Mouse (Mus musculus) right cerebral cortex, postnatal 14 days (tissue): ENCODE measurements around the gene Ap3b1.

Experiments
- DNase-seq: peaks from one replicate; pipeline ENCODE4 v3.0.0; 2022

Gene Ap3b1

DNA sequence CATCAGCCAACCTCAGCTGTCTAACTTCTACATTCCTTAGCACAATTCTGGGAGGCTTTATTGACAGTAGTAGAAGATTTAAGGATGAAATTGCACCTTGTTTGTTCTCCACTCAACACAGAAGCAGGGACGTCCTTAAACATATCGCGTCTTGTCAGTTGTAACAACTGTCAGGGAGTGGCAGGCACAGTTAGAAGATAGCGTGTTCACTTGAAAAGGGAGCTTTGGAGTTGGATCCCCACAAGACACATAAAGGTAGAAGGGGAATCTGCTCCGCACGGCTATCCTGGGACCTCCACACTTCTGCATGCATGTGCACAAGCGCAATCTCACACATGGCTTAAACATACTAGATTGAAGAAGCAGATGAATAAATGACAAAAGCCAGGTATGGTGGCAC lies 183.3 kb downstream of the Ap3b1 start:
- DNase-seq = no peak

DNA sequence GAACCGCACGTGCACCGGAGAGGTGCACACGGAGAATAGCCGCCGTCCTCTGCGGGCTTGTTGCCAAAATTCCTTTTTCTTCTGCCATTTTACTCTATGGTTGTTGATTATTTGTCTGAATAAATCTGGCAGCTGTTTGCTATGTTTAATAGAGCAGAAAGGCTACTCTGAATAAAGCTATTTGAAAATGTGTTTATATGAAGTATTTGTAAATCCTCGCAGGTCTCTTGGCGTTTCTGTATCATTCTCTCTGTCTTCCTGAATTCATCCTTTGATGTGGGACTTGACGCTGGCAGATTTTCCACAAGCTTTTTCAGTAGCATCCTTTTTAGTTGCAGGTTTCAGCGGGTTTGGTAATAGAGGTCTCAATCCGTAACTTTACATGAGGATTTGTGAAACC lies 185.5 kb downstream of the Ap3b1 start:
- no peak for DNase-seq

DNA sequence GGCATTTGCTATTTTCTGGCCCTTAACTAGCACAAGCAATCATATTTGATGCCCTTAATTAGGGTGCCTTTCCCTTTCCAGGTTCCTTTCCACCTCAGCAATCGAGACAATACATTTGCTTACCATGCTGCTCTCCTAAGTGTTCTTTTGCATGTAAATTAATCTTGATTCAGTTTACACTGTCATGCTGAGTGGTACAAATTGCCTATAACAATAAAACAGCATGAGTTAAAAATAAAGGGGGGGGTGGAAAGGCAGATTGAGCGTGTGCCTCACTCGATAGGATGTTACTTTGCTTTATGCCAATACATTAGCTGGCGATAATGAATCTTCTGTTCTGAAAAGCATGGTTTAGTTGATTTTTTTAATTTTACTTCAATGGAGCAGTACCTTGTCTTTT lies 187.0 kb downstream of the Ap3b1 start:
- no peak for DNase-seq

DNA sequence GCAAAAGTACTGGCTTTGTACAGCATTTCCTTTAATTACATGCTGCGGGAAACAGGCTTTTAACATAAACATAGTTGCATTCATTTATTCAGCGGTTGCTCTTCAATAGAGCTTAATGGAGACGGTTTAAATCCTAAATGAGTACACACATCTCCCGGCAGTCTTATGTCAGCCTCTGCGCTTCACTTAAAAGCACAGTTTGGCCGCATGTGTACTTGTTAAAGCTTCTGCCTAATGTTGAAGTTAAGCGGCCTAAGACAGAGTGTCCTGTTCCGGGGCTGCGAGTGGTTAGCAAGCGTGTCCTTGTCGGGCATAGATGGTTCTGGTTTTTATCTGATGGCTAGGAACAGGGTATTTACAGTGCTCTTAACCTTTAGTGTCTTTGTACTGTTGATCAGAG lies 187.5 kb downstream of the Ap3b1 start:
- DNase-seq = no peak

DNA sequence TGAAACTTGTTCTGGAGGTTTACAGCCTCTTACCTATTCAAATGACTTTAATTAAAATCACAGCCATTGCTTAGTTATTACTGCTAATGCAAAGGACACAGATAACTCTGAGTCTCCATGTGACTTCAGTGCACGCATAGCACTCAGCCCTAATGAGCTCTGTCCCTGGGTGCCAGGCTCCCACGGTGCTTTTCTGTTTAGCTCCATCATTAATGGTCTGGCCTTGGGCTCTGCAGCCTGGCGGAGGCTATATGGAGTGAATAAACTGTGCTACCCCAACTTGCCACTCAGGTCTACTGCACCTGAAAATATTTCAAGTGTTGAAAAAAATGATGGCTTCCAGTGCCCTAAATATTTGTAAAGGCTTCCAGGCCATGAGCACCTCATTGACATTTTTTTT lies 190.8 kb downstream of the Ap3b1 start:
- DNase-seq = no peak

DNA sequence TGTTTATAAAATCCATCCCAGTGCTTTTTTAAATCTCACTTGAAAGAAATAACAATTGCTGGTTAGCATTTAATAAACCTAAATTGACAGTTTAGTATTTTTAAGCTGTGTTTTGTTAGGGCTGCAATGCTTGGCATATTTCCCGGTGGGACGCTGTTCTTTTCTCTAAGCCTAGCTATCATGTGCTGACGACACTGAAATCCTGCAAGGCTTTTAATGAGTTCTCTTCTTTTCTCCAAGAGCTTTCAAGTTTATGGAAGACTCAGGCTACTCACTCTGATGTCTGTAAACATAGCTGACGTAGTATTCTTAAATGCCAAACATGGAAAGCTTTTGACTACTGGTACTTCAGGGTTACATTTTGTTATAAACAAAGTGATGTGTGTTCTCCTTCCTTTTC lies 191.3 kb downstream of the Ap3b1 start:
- no peak for DNase-seq

DNA sequence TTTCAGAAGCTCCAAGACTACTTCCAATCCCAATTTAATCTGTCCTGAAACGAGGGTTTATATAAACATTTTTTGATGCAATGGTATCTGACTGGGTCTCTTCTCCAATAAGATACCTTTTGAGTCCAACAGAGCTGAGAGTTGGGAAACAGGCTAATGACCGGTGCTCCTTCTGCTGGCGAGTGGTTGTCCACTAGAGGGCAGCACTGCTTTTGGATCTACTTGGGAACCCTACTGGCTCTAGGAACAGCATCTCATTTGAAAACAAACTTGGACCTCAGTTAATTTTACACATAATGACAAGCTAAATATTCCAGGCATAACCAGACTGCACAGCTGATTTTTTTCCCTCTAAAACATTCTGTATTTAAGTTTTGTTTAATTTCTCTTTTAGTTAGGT lies 201.3 kb downstream of the Ap3b1 start:
- DNase-seq = peak; percentile 81

DNA sequence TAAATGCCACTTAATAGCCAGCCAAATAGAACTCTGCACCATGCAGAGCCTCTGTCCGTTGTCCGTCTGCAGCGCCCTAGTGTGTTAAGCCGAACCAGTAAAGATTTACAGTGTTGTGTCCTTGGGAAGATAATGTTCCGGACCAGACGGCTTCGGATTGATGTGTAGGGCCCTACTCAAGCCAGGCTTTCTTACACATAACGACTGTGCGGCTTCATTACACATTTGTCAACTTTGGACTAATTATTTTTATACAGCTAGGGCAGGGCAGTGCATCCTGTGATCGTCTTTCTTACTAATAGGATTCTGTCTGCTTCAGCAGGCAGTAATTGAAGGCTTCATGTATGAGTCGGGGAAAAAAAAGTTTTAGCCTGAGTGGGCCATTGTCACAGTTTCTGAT lies 202.1 kb downstream of the Ap3b1 start:
- DNase-seq = no peak

DNA sequence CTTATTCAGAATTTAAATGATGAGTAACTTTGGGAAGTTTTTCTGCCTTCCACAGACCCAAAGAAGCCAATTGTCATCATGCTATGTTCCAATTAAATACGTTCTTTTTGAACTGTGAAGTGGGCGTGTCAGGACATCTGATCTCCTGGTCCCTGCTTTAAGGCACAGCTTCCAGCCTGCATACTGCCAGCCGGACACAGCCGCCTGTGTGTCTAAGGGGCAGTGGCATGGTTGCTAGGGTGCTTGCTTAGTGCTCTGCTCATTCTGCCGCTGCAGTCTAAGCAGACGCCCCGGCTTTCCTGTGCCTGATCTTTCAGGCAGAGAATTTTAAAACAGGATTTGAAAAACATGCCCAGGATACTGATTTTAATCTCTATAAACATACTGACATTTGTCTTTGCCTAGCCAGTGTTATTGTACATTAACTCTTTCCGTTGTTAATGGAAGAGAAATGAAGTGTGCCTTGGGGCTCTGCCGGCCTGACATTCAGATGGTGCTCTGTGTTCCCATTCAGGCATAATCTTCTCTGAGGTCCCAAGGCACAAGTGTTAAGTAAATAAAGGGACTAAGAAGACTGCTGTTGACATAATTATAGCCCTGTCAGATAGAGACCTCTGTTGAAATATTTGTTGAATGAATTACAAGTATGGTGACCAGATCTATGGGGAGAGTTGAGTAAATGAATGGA lies 204.0 kb downstream of the Ap3b1 start:
- no peak for DNase-seq

DNA sequence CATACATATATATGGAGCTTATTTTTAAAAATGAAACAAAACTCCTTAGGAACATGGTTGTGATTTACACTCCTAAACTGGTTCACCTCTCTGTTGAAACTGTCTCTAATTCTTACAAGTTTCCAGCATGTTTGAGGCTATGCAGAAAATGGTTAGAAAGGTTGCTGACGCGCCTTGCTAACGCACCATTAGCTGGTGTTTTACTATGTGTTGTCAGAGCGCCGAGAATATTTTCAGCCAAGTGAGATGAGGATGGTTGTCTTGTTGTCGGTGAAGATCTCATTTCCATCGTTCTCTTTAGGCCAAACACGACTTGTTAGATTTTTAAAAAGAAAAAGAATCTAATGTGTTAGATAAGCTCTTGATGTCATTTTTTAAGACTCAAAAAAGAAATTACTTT lies 205.1 kb downstream of the Ap3b1 start:
- no peak for DNase-seq

DNA sequence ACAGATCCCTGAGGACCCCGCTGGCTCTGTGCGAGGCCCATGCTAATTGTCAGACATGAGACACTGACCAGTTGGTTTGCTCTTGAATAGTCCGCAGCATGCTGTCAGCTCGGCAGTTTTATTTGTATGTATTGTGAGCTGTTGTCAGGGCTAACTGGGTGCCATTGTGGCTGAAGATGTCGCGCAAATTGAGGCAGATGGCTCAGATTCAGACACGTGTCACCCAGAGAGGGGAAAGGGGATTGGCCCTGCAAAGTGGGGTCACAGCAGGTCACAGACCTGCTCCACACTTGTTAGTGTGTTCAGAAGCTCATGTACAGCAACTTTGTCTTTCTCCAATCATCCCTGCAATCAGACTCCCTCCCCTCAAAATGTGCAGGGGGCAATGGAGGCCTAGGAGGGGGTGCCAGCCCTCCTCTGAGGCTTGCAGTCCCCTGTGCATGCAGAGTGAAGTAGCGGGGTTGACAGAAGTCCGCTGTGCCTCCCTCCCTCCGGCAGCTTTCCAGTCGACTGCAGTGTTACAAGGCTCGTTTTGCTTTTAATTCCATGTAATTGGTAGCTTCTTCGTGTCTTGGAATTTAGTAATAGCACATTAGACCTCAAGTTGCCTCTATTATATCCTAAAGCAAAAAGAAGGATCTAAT lies 205.7 kb downstream of the Ap3b1 start:
- no peak for DNase-seq

DNA sequence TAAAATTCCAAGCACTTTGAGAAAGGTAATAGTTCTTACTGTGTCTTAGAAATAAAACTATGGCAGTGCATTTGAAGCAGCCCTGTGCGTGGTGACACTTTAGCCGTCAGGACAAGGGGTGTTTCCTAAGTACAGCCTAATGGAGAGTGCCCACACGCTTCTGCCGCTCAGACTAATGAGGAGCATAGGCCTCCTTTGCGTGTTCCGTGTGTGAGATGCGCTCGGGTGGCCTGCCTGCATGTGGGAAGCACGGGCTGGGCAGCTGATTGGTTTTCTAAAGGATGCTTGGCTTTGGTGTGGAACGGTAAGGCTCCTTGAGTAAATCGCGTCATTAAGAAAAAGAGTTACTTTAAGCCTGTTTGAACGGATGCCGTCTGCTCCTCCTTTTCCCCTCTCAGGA lies 206.4 kb downstream of the Ap3b1 start:
- DNase-seq = no peak

DNA sequence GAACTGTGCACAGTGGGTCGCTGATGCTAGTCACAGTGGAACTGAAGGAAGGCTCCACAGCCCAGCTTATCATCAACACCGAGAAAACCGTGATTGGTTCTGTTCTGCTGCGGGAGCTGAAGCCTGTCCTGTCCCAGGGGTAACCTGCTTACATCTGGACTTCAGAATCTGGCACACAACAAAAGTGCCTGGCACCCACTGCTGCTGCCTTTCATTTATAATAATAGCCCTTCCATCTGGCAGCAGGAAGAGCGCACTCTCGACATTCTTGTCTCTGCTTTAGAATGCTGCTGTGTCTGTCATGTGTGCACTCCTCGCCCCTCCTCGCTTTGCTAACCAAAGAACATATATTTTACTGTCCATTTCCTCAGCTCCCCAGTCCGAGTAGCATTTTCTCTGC lies 206.9 kb downstream of the Ap3b1 start:
- no peak for DNase-seq

DNA sequence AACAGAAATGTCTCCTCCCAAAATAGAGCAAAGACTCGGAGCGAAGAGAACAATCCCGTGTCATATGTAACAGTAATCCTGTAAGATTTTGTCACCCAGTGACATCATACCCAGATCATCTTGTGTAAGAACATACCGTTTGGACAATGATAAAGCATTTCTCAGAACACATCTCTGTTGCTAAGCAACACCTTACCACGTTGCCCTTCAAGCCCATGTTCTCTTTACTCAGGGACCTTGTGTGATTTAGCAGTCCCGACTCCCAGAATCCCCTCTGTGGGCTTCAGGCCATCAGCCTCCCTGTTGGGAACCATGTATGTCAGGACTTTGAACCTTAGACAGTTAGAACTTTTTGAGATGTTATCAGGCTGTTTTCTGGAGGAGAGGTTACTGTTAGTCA lies 209.0 kb downstream of the Ap3b1 start:
- no peak for DNase-seq

DNA sequence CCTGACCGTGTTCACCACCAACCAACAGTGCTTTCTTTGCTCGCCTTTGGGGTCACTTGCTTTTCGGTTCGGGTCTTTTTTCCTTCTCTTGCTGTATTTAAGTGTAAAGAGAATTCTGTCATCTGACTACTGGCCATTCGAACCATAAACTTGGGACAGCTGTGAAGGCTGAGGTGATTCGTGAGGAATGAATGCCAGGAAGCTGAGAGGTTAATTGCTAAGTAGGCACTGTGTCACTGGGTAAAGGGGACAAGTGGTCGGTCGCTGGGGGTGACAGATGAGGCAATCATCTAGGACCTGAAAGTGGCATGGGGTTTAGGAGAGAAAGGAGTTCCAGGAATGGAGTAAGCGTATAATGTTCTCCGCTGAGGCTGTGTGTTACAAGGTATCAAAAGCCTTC lies 212.2 kb downstream of the Ap3b1 start:
- DNase-seq = no peak

DNA sequence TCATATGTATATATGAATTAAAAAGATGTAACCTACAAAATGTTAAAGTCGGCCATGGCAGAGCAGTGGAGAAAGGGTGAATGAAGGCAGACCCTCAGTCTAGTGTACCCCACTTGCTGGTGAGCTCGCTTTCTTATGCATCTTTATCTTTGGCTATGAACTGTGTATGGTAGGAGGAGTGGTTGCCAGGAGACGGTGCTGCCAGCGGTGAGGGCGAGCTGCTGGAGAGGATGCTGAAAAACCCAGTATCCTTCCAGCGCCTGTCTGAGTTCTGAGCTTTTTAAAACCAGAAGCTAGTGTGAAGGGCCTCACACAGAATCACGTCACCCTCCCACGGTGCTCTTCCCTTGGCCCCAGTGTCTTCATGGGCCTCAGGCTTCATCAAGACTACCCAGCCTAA lies 214.6 kb downstream of the Ap3b1 start:
- peak; percentile 40 for DNase-seq

DNA sequence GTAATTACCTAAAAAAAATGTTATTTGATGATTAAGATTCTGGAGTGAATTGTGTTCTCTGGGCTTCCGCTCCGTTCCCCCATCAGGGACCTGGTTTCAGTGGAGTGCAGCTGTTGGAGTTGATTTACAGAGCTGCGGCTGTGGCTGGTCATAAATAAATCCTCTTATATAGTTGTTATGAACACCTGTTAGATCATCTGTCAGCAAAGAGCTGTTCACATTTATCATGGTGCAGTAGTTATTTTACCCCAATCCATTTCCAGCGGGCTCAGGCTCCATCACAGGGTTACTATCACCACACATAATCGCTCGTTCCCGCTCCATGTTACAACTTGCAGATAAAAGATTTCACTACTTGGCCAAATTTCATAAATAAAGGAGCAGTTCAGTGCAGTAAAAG lies 215.1 kb downstream of the Ap3b1 start:
- DNase-seq = no peak

DNA sequence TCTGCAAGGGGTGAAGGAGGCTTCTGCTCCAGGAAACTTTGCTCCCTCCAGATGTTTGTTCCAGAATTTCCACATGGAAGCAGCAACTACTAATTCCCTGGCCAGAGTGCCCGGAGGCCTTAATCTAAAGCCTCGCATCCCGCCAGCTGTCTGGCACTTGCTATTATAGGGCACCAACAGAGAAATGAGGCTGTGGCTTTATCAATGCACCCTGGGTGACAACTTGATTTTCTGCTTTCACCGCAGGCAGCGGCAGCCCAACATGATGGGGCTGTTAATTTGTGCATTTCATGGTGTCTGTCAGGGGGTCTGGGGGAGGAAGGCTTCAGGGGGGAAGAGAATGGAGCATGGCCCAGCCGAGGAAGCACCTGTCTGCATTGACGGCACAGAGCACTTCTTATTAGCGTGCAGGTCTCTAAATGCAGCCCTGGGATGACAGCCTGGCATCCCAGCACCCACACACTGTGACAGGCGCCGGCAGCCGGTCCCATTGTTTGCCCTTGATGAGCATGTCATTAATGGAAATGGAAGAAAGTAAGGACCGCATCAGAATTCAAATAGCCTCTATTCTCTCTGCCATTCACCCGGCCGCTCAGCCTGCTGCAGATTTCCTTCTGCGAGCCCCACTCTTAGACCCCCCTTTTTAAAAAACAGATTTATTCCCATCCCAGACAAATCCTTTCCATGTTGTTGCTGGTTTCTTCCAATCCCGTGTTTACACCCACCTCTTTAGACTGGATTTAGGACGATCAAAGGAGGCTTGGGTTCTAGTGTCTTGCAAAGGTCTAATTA lies 217.0 kb downstream of the Ap3b1 start:
- no peak for DNase-seq

DNA sequence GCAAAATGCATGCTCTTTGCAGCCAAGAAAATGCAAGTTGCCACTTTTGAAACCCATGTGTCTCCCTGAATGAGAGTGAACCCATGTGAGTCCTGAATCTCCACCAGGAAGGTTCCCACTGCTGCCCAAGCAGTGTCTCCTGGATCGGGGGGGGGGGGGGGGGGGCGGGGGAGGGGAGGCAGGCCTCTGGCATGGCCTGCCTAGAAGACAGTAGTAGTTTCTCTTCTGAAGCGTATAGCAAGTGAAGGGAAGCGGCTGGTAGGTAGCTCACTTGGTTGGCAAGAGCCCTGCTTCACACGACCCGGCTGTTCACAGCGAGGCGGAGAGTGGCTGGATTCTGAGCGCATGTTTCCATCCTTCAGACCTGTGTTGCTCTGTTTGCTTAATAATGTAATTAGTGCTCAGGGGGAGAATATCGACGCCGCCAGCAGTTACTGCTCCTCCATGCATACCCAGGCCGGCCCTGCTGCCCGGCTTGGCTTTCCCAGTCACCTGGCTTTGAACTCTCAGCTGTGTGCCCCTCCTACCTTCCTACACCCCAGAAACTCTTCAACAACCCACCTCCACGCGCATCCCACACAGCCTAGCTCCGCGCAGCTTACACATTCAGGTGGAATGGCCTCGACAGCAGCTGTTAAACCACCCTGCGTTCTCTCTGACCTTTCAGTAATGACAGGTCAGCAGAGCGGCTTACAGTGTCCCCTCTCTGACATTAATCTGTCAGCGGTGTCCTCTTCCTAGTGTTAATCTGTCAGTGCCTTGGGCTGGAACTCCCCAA lies 217.8 kb downstream of the Ap3b1 start:
- DNase-seq = no peak

DNA sequence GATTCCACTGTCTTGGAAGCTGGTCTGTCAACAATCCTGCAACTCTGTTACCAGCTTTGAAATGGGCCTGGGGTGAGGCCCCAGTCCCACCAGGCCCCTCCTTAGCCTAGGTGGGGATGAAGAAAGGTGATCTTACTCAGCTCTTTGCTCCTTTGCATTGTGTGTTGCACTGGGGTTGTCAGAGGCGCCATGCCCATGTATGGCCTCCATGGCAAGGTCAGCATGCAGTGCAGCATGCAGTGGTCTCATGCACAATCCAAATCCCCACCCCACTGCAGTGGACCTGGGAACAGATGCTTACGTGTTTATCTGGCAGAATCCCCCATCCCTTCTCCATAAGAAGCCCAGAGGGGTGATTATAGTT lies 218.4 kb downstream of the Ap3b1 start:
- no peak for DNase-seq

DNA sequence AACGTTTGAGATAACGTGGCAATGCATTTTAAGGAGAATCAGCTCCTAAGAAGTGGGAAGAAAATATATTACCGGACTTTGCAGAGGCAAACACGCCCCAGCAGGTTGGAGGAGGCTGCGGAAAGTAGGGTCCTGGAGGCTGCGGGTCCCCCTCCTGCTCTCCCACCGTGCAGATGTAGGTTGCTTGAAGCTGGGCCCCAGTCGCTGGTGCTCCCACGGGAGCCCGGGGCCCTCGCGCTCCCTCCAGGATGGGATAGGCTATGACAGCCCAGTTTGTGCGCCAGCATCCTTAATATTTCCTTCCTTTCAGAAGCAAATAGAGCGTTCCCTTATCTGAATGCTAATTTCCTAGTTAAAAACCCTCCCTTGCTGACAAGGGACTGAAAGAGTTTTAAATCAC lies 236.5 kb downstream of the Ap3b1 start:
- DNase-seq = no peak

DNA sequence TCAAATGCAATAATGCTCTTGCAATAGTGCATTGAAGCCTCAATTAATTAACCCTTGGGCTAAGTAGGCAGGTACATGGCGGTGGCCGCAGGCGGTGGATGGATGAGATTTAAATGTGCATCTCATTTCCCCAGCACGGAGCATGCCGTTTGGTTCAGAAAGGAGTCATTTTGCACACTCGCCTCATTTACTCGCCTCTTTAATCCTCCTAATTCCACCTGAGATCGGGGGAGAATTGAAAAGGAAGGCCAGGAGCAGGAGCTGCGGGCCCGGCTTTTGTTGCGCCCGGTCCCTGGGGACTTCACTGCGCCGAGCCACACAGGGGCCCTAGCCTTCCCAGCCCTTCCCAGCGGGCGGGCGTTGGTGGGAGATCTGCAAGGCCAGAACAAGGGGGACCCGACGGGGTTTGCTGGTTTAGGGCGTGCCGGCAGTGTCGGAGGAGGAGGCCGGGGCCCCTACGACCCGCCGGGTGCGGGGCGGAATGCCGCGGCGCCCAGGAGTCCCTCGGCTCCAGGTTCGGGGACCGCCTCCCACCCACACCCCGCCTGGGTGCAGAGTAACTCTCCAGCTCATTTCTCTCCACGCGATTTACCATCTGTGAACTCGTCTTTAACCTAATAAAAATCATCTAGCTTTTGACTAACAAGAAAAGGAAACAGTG lies 237.1 kb downstream of the Ap3b1 start:
- no peak for DNase-seq

DNA sequence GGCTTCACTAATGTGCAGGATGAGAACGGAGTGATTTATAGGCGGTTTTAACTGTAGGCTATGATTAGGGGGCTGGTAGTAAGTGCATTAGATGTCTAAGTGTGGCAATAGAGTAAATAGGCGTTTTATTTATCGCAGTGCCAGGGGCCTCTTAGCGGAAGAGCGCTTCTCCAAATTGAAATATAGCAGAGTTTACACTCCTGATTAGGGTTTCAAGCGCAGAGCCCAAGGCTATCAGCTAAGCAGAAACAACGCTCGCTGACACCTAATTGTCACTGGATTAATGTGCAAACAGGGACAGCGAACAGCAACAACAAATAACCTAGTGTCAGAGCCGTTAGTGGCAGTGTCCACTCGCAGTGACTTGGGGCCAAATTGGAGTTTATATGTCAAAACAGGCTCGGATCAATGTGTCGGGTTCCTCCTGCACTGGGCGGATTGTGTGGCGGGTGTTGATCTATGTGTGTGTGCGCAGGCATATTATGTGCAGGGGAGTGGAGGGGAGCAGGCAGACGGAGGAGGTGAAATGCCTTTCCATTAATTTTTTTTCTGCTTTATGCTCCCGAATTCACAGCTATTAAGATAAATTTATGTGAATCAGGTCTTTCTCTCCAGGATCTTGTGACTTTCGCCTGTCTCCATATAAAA lies 237.8 kb downstream of the Ap3b1 start:
- no peak for DNase-seq
